Mouse (Mus musculus) kidney, adult 9 months (tissue): ENCODE measurements around the gene Inhbe.

Experiments used
- DNase-seq: peaks from one replicate; pipeline ENCODE4 v3.0.0; 2022

Inhbe gene

GRCm38 (mm10) chr10:127353909-127354895, at the start of gene Inhbe:
Inhbe (minus strand) TSS chr10:127354411.
- no peak for DNase-seq

GRCm38 (mm10) chr10:127391774-127392173, 37.6 kb upstream of the Inhbe start:
- DNase-seq, result no peak

GRCm38 (mm10) chr10:127381743-127382134, 27.5 kb upstream of the Inhbe start:
- DNase-seq, result no peak

- peak; percentile 63 for DNase-seq
These were observed 26.8 kb upstream of the Inhbe start for GRCm38 (mm10) chr10:127380767-127381742.

GRCm38 (mm10) chr10:127380251-127380691, 26.1 kb upstream of the Inhbe start, which contains the start of gene R3hdm2:
R3hdm2 (plus strand) TSS chr10:127380327.
- peak; percentile 92 for DNase-seq

- no peak for DNase-seq
These were observed 25.4 kb upstream of the Inhbe start for GRCm38 (mm10) chr10:127379654-127380053.

GRCm38 (mm10) chr10:127377700-127378099, 23.5 kb upstream of the Inhbe start:
- no peak for DNase-seq

- no peak for DNase-seq
These were observed 16.8 kb upstream of the Inhbe start for GRCm38 (mm10) chr10:127371023-127371422.

GRCm38 (mm10) chr10:127369834-127370820, 15.9 kb upstream of the Inhbe start, which contains the start of gene Inhbc:
Inhbc (minus strand) TSS chr10:127370431.
- peak; percentile 38 for DNase-seq

- DNase-seq, result no peak
These were observed 14.1 kb upstream of the Inhbe start for GRCm38 (mm10) chr10:127368273-127368672.

- no peak for DNase-seq
These were observed 12.9 kb upstream of the Inhbe start for GRCm38 (mm10) chr10:127367116-127367515.

GRCm38 (mm10) chr10:127360714-127361113, 6.5 kb upstream of the Inhbe start:
- no peak for DNase-seq

- DNase-seq, result no peak
These were observed 1.1 kb upstream of the Inhbe start for GRCm38 (mm10) chr10:127355336-127355735.

- DNase-seq, result no peak
These were observed 1.4 kb downstream of the Inhbe start for GRCm38 (mm10) chr10:127352766-127353165.

- no peak for DNase-seq
These were observed 2.0 kb downstream of the Inhbe start for GRCm38 (mm10) chr10:127352187-127352586.

- DNase-seq, result no peak
These were observed 2.5 kb downstream of the Inhbe start for GRCm38 (mm10) chr10:127351719-127352118.

GRCm38 (mm10) chr10:127351285-127351595, 3.0 kb downstream of the Inhbe start:
- DNase-seq, result no peak

GRCm38 (mm10) chr10:127350594-127351284, 3.5 kb downstream of the Inhbe start:
- DNase-seq, result peak; percentile 83

GRCm38 (mm10) chr10:127349810-127350209, 4.4 kb downstream of the Inhbe start:
- no peak for DNase-seq

- DNase-seq, result no peak
These were observed 5.3 kb downstream of the Inhbe start for GRCm38 (mm10) chr10:127348957-127349356.

- no peak for DNase-seq
These were observed 8.0 kb downstream of the Inhbe start for GRCm38 (mm10) chr10:127346173-127346572.
